Mouse (Mus musculus) CD4-positive, CD25-positive, alpha-beta regulatory T cell, adult 4 months (primary cell): ENCODE measurements around the gene Fam198b. TPM values are rescaled to one million over a fixed set of nuclear protein-coding genes. Genes with fewer than 3 reads are reported as not detected.

Source experiments
- ATAC-seq: one replicate; pipeline ENCODE4 v1.8.0; 2017
- polyA plus RNA-seq, 2 experiments: library from polyadenylated mRNA; unstranded; fragments of 100-300 nt; shearing (Covaris generic); gene quantifications; one replicate each; pipeline ENCODE4 v1.2.1; 2017

The Fam198b gene
- polyA plus RNA-seq, 2 experiments from 2014 or later = not detected

DNA sequence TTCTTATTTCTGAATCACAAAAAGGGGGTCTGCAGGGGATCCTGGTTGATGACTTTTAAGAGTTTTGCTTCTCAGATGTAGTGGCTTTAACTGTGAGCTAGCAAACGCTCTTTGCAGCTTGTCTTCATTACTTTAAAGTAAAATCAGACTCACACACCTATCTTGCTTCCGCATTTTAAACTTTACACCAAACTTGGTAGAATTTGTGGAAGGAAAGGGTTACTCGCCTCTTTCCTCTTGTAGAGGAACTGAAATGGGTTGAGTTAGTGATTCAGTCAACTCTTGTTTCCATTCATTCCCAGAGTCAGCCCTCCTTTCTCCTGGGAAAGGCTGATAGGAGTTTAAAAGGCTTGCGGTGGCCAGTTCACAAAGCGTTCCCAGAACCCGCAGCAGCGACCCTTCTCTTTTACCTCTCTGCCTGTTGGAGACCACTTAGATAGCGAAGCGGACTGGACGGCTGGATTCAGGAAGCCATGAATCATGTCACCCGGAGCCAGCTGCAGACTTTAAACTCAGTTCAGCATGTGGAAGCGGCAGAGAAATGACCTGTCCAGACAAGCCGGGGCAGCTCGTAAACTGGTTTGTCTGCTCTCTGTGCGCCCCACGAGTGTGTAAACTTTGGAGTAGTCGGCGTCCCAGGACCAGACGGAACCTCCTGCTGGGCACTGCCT, 1.5 kb downstream of the Fam198b start:
- no peak for ATAC-seq

DNA sequence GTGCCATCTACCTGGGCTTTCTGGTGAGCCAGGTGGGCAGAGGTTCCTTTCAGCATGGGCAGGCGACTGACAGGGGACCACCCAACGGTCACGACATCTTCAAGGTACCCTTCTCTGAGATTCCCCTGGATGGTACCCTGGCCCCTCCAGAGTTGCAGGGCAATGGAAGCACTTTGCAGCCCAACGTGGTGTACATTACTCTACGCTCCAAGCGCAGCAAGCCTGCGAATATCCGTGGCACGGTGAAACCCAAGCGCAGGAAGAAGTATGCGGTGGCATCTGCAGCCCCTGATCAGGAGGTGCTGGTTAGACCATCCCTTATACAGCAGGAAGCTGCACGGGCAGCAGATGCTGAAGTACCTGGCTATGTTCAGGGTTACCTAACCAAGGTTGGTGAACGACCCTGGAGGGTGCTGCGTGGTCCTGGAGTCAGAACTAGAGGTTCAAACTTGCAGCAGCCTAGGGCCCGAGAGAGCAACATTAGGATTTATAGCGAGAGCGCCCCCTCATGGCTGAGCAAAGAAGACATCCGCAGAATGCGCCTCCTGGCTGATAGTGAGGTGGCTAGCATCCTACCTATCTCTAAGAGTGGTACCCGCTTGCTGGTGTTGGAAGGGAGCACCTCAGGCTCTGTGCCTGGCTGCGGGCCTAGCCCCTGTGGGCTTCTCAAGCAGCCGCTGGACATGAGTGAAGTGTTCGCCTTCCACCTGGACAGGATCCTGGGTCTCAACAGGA, 2.2 kb downstream of the Fam198b start:
- no peak for ATAC-seq

DNA sequence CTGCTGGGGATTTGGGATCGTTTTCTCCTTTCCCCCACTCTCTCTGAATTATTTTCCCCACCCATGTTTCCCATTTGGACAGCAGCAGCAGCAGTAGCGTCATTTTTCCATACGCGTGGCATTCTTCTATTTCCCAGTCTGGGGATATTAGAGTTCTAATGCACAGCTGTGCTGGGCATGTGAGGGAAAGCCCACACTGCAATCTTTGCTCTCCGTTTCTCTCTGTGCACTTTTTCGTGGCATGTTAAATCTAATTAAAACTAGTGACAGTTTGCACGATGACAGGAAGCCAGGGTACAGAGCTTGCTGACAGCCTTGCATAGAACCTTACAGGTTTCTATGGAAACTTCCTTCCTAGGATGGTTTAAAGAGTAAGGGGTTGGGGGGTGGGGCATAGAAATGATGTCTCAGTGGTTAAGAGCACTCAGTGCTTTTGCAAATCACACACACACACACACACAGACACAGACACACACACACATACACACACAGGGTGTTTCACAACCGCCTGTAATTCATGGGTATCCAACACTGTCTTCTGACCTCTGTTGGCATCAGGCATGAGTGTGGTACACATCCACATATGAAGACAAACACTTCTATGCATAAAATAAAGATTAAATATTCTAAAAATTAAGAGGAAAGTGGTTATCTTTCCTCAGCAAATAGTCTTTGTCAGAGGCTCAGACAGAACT, 3.0 kb downstream of the Fam198b start:
- ATAC-seq = no peak

DNA sequence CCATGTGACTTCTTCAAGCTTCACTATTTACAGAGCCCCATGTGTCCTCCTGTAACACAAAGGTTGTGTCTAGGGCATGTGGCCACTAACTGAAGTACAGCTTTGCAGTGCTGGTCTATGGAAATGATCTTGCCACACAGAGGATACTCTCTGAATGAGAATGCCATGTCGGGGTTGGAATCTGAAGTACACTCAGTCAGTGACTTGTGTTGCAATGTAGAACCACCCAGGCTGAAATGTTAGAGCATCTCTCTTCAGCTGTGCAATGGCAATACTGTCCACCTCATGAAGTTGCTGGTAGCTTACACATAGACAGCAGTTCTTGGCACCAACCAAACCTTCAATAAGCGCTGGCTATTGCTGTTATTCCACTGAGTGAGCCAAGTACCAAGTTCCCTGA, 3.6 kb downstream of the Fam198b start:
- no peak for ATAC-seq

DNA sequence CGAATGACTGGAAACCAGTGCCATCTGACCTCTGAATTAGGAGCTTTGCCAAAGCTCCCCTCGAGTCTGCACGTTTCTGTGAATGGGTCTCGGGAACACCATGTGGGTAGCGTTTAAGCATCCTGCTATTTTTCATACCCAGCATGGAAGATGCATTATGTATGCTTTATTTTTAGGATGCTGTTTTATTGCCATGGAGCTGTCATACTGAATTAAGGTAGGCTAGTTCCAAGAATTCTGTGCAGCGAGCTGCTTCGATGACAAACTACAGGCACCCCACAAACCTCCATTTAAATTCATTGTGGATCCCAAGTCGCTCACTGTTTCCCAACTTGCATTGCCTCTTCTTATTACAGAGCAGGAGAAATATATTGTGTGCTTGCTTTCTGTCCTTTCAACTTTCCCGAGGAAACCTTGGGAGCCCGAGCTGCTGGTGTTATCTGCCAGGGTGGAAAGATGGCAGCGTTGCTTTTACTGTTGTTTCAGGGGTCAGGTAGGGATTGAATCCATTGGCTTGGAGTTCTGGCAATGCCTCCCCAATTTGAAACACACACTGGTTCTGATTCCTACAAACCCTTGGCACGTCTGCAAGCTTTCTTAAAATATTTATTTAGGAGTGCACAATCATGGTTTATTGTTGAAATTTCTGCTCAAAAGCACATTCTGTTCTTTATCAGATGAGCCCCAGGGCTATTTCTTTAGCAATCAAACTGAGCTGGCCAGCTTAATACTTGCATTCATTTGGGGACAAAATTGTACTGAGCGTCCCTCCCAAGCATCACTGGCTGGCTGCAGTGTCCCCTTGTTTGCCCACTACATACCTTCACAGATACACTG, 13.4 kb downstream of the Fam198b start:
- ATAC-seq = no peak

DNA sequence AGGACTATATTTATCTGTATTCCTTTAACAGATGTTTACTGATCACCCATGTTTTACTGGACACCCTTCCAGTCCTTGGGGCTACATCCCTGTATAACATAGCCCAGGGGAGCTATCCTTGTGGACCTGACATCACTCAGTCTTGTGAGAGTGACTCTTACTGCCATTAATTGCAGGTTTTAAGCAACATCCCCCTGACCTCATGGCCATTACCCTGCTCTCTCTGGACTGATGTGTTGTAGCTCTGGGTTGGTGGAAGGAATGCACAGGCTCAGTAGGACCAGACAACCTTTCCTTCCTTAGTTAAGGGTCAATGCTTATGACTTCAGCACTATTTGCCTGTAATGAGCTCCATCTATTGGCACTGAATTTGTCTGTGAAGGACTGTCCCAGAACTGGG, 14.2 kb downstream of the Fam198b start:
- no peak for ATAC-seq

DNA sequence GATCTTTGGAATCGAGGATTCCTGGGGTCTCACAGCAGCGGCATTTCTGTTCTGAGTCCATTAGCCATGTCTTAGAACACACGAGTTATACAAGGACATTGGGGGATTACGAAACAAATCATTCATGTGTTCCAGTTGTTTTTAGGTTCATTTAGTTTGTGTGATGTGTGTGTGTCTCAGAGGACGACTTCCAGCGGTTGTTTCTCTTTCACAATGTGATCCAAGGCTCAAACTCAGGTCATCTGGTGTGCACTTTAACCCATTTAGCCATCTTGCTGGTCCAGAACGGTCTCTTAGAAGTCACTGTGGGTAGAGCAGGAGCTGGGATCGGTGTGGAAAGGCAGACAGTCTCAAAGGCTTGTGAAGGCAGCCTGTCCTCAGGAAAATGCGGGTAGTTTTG, 15.6 kb downstream of the Fam198b start:
- ATAC-seq = no peak

DNA sequence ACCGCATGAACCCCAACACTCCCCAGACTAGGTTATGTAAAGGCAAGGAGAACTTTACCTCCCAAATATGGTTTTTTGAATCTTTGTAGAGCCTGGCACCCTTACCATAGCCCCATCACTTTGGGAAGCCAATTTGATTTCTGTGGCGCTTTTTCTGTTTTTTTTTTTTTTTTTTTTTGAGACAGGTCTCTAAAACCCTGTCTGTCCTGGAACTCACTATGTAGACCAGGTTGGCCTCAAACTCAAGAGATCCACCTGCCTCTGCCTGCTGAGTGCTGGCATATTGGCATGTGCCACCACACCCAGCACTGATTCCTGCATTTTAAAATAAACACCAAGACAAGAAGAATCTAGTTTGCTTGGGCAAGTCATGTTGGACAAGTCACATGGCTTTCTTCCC, 16.2 kb downstream of the Fam198b start:
- no peak for ATAC-seq

GRCm38 (mm10) chr3:79901321-79901720, 17.0 kb downstream of the Fam198b start:
- no peak for ATAC-seq

DNA sequence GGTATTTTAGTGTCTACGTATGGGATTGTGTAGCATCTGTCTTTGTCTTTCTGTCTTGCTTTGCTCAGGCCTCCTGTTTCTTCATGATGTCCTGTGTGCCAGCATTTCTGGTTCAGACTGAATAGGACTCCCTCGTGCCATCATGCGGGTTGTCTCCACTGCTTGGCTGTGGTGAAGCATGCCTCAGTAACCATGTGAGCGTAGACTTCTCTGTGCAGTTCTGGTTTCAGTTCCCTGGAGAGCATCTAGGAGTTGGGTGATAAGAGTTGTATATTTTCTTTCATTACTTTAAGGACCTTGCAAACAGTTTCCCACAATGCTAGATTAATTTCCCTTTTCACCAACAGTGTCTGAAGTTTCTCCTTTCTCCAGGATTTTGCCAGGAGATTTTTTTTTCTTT, 17.4 kb downstream of the Fam198b start:
- ATAC-seq = no peak

GRCm38 (mm10) chr3:79903803-79904202, 19.5 kb downstream of the Fam198b start:
- ATAC-seq = no peak

- no peak for ATAC-seq
Observed at GRCm38 (mm10) chr3:79904238-79904757, 20.0 kb downstream of the Fam198b start.

DNA sequence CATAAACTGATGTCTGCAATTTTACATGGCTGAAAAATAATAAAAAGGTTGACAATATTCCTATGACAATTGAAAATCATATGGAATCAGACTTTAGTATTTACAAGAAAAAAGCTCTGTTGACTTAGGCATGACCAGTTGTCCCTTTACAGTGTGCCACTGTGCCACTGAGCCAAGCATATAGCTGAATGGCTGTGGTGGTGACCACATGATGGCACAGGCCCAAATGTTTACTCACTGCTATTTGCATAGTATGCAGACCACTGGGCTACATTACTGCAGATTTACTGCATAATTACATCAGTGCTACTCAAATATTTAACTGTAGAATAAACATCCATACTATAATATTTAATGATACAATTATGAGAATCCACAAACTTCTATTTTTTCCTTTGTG, 21.1 kb downstream of the Fam198b start:
- ATAC-seq = no peak

GRCm38 (mm10) chr3:79906250-79907045, 22.1 kb downstream of the Fam198b start:
- ATAC-seq = no peak

- ATAC-seq = no peak
Observed at GRCm38 (mm10) chr3:79907223-79907622, 22.9 kb downstream of the Fam198b start.

GRCm38 (mm10) chr3:79910375-79911141, 26.2 kb downstream of the Fam198b start:
- no peak for ATAC-seq

GRCm38 (mm10) chr3:79911166-79911565, 26.8 kb downstream of the Fam198b start:
- ATAC-seq = no peak

DNA sequence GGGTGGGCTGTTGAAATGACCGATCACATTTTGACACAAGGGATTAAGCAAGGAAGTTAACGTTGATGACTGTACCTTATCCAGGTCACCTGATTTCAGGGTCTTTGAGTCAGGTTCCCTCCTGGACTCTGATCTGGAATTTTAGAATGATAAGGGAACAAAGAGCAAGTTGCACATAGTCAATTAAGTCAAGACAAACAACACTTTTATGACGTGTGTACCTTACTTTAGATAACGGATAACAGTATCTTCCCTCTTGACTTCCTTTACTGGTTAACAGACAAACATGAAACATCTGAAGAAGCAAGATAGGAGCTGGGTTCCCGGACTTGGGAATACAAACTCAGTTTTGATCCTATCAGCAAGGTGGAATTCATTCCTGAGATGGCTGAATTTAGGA, 29.7 kb downstream of the Fam198b start:
- no peak for ATAC-seq

GRCm38 (mm10) chr3:79916185-79916584, 31.9 kb downstream of the Fam198b start:
- ATAC-seq = no peak

- no peak for ATAC-seq
Observed at GRCm38 (mm10) chr3:79918761-79919160, 34.4 kb downstream of the Fam198b start.
